Mouse (Mus musculus) cerebellum, postnatal 4 days (tissue): ENCODE results near the gene 1700037C18Rik.

Experiments used
- DNase-seq, 2 experiments: peaks; one replicate each; pipeline ENCODE4 v3.0.0; 2022; ENCODE audit warnings: low spot score in 2 of 2, mixed read lengths in 1 of 2

The 1700037C18Rik gene

DNA sequence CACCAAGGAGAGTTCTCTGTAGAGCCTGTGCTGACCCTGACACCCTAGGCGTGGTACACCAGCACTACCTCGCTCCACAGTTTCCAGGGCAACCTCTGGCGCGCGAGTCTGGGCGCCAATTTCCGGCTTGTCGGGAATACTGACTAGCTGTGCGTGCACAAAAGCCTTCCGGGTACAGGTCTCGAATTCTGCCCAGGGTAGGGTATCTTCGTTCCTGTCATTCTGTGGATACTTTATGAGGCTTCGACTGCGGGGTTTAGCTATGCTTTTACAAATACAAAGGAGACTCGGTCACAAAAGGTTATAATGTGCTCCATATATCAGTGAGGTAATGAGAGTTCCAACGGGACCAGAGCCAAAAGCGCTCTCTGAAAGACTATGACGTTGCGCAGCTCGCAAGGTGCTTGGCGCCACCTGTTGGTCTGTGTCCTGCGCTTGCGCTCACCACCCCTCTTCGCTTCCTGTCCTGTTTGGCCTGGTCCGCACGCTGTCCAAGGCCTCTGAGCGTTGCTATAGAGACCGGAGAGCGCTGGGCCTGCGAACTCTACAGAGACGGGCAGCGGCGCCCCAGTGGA lies at the start of gene 1700037C18Rik, which contains the start of gene Cluap1:
1700037C18Rik (minus strand) TSS at position 153 of the 575 bp plus-strand sequence.
Cluap1 (plus strand) TSS at position 265 of the 575 bp plus-strand sequence.
- peak; percentile 82 to 90 for DNase-seq

DNA sequence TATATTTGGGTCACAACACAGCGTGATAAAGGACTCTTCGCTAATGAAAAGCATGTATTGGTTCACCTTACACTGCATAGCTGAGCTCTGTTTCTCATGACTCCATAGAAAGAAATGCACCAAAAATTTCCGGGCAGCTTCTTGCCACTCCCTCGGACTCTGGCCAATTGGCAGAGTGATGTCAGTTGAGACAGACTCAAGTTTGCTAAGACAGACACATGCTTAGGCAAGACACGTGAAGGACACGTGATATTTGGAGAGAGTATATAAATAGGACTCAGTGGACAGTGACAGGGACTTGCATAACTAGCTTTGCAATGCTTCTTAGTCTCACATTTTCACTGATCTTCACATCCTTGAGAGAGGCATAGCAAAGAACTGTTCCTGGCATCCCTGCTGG lies 47.9 kb upstream of the 1700037C18Rik start:
- DNase-seq: no peak

DNA sequence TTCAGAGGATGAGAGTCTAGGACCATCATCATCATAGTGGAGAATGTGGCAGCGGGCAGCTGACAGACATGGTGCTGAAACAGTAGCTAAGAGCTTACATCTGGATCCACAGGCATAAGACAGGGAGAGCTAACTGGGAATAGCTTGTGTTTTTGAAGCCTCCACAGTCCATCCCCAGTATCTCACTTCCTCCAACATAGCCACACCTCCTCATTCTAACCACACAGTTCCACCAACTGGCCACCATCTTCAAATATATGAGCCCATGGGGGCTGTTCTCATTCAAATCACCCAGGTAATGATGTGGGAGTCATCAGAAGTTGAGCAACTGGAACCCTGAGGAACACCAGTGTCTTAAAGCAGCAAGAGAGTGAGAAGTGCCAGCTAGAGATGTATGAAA lies 42.7 kb upstream of the 1700037C18Rik start:
- DNase-seq: no peak

DNA sequence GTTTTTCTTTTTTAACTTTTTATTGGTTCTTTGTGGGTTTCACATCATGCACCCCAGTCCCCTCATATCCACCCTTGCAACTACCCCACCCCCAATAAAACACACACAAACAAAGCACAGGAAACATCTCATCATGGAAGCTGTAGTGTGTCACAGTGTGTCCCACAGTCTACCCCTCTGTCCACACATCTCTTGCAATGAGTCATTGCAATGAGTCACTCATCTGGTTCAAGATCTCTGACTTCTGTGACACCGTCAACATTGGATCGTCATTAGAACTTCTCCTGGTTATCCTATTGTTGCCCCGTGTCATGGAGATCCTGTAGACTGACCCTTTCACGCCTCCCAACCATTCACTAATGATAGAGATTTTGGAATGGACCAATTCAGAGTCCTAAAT lies 26.2 kb upstream of the 1700037C18Rik start:
- no peak for DNase-seq

DNA sequence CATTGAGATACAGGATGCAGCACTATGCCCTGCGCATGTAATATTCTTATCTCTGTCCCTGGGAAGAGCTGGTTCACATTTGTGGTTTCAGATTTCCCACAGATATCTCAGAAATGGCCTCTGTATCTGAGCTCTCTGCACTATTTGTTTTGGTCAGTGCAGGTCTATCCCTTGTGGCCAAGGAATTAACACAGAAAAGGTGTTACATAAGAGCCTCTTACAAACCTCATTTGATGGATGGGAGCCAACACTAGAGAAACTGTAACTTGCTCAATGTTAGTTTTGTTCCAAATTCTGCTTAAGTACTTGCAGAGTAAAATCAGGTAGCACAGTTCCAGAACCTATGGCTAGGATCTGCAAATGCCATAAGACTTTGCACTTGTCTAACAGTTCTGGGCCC lies 25.6 kb upstream of the 1700037C18Rik start:
- no peak for DNase-seq

DNA sequence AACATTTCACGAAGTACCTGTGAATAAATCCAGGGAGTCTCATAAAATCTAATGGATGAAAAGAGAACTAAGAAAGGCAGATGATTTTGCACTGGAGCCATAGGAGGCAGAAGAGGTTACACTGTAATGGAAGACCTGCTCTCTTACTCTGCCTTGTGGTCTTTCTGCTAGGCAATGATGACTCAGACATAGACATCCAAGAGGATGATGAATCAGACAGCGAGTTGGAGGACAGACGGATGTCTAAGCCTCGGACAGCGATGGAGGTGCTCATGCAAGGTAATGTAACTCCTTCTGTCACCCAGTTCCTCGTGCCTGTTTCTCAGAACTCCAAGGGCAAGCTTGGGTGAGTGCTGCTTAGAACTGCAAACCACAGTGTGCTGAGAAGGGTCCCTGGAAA lies 25.0 kb upstream of the 1700037C18Rik start:
- DNase-seq: no peak

DNA sequence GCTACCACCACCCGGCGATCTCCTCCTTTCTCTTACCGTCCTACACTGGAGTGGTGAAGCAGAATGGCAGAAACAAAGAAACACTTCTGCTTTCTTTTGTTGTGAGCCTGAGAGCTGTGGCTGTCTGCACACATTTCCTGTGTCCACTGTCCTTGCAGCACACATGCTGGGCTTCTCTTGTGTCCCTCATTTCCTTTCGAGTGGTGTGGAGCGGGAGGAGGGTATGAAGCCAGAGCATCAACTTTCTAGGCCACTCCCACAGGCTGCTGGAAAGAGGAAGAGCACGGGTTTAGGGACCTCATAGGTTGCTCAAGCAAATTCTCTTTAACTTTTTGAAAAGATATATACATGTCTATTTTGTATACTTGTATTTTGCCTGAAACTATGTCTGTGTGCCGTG lies 20.7 kb upstream of the 1700037C18Rik start:
- no peak for DNase-seq

DNA sequence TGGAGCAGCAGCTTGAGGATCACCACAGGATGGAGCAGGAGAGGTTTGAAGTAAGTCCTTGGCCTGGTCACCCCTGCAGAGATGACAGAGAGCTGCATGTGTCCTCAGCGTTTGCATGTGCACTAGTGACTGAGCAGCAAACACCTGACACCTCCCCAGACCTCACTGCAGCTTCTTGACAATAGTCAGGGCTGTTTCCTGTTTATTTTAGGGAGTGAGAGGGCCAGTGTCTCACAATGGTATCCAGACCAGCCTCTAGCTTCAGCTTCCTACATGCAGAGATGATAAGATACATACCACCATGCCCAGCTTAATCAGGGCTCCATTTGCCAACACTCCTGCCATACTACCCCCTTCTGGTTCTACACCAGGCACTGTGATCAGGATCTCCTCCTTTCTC lies 20.1 kb upstream of the 1700037C18Rik start:
- no peak for DNase-seq

DNA sequence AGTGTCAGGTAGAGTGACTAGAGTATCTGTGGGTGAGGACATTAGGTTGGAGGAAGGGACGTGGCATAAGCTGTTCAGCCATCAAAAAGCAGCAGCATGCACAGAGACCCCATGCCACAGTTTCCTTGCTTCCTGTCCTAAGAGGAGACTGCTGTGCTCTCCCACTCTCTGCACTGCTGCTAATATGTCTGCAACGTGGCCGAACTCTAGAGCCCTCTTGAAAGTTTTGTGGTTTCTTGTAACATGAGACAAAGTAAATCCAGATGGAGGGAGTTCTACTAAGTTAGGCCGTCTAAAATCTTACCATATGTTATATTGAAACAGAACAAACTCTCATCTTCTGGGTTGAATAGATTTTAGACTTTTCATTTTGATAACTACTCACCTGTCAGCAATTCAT lies 15.5 kb upstream of the 1700037C18Rik start:
- no peak for DNase-seq

DNA sequence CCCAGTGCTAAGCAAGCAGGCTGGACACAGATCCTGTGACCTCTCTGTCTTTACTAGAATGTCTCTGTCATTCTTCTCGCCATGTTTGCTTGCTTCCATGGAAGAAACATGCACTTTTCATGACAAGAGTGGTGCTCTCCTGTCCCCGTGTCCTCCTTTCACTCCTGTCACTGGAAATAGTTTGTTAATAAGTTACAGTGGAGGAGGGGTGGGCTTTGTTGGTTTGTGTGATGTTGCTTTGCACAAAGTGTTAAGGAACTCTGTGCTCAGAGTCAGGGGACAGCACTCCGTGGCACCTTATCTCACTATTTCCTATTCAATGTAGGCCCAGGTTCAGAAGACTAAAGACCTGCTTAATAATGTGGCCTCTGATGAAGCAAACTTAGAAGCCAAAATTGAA lies 15.0 kb upstream of the 1700037C18Rik start:
- no peak for DNase-seq

DNA sequence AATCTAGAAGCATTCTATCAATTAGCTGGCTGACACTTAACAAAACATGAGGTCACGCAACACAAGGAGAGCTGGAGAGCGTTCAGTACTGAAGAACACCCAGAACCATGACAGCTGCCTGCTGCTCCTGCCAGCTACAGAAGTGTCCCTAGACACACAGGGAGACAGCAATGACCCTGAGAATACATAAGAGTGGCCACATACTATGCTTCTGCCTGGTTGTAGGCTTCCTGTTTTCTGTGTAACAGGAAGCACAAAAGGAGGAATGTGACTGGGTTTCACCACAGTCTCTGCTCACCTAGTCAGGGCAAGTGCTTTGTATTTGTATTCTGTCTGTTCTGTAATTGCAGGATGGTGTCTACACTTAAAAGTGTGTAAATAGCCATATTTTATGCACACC lies 12.3 kb upstream of the 1700037C18Rik start:
- DNase-seq: no peak

DNA sequence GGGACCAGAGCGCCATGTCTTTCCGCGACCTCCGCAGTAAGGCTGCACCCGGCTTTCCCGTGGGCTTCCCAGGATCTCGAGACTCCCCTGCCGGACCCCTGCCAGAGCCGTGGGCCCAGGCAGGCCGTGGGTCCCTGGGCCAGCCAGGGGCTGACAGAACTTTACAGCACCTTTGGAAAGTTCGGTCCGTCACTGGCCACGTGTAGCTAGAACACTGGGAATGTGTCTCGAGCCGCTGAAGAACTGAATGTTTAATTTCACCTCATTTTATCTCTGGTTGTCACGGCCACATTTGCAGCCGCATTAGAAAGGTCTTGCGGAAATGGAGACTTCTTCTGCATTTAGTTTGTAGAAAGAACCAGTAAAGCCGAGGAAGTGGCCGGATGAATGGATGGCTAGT lies 629 bp upstream of the 1700037C18Rik start:
- no peak for DNase-seq

DNA sequence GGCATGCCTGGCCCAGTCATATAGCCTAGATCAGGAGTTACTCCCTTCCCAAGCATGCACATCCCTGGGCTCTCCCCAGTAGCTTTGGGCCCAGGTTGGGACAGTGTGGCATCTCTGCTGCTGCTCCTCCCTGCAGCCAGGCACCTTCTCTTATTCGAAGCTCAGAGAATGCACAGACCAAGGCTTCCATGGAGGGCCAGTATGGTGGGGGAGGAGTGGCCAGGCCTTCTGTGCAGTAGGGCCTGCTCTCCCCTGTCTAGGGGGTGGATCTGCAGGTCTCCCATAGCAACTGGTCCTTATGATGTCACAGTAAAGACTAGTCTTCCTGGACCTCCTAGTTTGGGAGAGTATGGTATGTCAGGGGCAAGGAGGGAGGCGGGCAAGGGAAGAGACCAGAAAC lies 1.0 kb downstream of the 1700037C18Rik start:
- DNase-seq: no peak

DNA sequence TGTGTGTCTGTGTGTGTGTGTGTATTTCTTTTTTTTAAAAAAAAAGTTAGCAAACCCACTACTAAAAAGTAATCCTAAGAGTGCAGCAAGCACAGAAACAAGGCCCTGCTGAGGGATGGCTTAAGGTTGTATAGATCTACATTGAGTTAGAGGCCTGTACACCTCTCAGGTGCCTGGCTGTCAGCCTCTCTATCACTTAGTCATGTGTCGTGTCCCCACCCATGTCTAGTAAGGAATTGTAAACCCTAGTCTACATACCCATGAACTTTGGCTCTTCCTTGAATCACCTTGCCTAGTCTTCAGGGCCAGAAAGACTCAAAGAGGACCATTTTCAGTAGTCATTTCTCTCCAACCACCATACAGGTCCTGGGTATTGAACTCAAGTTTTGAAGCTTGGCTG lies 11.9 kb downstream of the 1700037C18Rik start:
- DNase-seq: no peak

DNA sequence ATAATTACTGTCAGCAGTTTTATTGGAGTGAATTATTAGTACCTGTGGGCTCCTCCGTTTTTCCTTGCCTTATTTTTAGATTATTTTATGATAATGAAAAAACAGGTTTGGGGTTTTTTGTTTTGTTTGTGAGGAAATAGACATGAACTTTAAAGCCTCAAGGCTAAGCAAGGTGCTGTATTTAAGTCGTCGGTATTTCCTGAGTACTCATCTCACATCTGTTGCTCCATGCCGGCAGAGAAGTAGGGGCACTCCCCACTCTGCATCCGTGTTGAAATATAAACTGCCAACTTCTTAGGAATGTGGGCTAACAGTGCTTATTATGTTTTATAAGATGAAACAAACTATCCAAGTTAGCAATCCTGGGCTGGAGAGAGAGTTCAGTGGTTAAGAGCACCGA lies 12.4 kb downstream of the 1700037C18Rik start:
- no peak for DNase-seq

DNA sequence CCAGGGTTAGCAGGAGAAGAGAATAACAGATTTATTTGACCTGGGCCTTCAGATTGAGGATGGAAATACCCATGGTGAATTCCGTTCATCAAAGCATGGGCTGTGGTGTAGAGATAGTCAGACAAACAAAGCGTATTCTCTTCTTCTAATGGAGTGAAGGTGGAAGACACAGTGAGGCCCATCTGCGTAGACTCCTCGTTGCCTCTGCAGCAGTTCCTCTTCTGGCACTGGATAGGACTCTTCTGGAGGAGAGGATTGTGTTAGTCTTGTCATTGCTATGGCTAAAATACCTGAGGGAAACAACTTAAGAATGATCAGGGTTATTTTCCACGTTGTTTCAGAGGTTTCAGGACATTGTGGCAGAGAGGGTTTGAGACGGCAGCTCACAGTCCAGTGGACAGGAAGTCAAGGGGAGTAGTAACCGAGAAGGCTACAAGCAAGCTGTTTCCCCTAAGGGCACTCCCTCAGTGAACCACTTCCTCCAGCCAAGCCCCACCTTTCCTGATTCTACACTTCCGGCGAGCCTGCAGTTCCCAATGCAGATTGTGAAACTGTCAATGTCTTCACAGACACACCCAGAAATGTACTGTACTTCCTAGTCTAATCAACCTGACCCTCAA lies 13.2 kb downstream of the 1700037C18Rik start:
- no peak for DNase-seq

DNA sequence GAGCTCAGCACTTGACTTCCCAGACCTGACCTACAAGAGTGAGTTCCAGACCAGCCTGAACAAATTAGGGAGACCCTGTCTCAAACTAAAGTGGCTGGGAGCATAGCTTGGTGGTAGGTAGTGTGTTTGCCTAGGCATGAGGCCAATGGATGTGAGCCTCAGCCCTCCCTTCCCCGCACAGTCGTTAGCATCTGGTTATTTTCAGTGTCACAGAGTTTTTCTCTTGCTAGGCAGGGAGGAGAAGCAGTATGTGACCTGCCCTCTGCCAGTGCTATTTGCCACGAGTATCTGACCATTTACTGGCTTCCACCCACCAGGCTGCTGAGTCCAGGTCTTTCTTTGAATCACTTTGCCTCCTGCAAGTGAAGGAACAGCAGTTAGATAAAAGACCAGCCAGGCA lies 14.8 kb downstream of the 1700037C18Rik start:
- no peak for DNase-seq

DNA sequence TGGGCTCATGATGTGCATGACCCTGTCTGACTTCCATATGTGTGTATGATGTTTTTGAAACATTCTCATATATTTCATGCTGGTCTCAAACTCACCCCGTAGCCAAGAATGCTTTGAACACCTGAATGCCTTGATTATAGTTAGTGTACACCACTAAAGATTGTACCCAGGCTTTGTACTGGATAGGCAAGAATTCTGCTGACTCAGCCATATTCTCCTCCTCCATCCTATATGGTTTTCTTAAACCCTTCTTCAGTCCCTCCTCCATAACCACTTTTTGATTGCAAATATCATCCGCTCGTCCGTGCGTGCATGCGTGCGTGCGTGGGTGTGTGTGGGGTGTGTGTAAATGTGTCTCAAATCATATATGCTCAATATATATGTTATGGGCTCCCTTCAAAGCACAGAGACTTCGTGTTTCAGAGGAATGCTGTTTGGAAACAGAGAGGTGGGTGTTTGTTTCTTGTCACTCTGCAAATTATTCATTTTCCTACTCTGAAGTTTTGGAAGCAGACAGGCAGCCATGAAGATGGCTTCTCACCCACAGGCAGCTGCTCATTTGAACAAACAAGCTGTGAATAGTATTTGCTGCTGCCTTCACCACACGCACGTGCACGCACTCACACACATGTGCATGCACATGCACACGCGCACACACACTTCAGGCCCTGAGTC lies 16.7 kb downstream of the 1700037C18Rik start:
- DNase-seq: no peak

DNA sequence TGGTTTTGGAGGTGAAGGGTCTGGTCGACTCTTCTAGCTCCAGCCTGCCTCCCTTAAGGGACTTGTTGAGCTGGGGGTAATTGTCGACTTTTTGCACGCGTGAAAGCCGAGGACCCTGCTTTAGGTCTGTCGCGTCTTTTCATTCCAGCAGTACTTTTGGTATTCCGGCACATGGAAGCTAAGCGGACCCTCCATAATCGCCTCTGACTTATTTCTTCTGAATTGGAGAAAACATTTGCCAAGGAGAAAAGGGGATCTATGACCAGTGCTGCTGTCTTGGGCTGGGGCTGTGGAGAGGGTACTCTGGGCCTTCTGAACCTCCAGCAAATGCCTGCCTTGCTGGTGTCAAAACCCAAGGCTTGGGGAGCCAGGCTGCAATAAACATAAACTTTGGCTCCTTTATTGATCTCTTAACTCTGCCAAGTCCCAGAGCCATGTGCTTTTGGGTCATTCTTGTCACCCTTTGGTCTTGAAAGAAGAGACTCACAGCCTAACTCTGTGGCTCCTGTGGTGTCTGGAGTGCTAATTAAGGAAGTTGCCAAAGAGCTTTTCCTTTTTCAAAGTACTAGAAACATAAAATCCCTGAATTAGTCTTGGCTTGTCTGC lies 23.3 kb downstream of the 1700037C18Rik start:
- DNase-seq: no peak

DNA sequence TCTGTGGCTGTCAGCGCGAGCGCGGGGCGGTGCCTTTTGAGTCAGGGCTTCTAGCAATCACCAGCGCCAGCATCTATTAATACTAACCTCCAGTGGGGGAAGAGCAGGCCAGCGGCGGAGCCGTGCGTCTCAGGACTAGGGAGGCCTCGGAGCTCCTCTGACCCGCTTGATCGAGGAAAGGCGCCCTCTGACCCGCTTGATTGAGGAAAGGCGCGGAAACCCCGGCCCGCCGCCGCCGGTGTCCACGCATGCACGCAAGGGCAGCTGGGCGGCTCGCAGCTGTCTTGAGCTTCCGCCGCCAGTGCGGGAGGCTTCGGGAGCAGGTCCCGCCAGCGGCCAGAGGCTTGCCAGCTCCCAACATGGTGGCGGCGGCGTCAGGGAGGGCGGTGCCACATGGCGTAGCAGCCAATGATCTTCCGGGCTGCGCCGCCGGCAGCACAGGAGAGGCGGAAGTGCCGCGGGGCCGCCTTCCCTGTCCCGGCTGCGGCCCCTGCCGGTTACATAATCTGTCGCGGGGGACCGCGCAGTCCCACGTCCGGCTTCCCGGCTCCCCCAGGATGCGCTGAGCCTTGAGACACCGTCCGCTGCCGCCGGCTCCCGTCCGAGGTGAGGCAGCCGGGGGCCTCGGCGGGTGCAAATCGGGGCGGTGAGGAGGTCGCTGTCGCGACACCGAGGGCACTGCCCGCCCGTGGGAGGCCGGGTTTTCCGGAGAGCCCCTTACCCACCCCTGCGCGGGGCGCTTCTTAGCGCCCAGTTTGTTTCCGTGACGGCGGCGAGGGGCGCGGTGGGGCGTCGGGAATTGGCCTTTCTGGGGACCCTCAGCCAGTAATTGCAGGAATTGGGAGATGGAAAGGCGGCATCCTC lies 24.1 kb downstream of the 1700037C18Rik start, which contains the start of the genes Zfp597 and Gm20695:
Zfp597 (minus strand) TSS at position 361 of the 864 bp plus-strand sequence.
Gm20695 (plus strand) TSS at position 448 of the 864 bp plus-strand sequence.
- DNase-seq: peak; percentile 92 to 96

DNA sequence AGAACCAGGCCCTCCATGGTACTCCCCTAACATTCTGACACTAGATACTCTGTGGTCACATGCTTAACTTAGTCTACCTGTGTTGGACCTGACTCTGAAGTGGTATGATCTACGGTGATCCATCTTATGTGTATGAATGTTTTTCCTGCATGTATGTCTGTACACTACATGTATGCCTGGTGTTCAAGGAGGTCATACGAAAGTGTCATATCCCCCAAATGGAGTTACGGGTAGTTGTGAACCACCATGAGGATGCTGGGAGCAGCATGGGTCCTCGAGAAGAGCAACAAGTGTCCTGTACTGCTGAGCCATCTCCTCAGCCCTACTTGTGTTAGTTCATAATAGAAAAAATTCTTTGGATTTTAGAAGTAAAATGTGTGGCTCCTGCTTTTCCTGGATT lies 32.1 kb downstream of the 1700037C18Rik start:
- no peak for DNase-seq
